Mouse (Mus musculus) brain, adult 10 weeks (tissue): ENCODE measurements around the gene Sh3glb1. TPM values are rescaled to one million over a fixed set of nuclear protein-coding genes. Genes with fewer than 3 reads are reported as not detected.

Source experiments
- polyA plus RNA-seq: library from polyadenylated mRNA; stranded (reverse); fragments of 350-450 nt; fragmentation: Illumina TruSeq; extraction: RNeasy Lipid Tissue Mini Kit (QIAGEN cat#74804); gene quantifications from one replicate; pipeline ENCODE4 v1.2.3, GENCODE M21; 2015; ENCODE audit warnings: low read depth, low replicate concordance

The Sh3glb1 gene
- 54.3 TPM for polyA plus RNA-seq

GRCm38 (mm10) chr3:144719901-144720747 lies at the start of gene Sh3glb1:
Gene Sh3glb1 (minus strand): TSS chr3:144720335.

DNA sequence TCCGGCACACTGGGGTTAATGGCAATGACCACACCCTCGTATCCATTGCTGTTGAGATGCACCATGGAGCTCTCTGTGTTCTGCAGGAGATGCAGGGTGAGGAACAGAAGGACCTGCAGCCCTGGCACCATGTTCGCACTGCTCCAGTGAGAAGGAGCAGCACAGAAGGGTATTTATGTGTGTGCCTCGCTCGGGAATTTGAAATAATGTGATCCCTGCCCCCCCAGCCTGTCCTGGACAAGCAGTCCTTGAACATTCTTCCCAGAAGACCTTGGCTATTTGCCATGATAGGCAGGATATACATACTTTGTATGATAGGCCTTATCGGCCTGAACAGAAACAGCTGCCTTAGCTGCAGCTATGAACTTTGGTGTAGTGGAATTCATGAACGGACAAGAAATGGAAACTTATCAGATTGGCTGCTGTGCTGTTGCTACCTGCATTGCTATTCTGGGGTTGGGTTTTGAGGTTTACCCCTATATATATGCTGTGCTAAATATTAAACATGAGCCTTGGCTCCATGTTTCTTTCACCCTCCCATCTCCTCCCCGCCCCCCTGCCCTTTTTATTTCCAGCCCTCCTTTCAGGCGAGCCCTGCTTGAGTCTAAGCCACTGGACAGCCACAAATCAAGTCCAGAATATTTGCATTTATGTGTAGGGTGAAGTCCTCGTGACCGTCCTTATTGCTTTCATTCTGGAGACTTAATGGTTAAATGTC lies 40.6 kb upstream of the Sh3glb1 start, which contains the start of gene Clca3a1:
Gene Clca3a1, minus strand, starts transcription at position 386 of the 718 bp plus-strand sequence.

Other genes with a start within 250 kb of the Sh3glb1 start
- 26.8 TPM for gene Hs2st1, start 150.2 kb downstream of the Sh3glb1 start, polyA plus RNA-seq
- gene Selenof, start 150.0 kb downstream of the Sh3glb1 start, polyA plus RNA-seq = 441 TPM
- gene Clca3a1, start 40.6 kb upstream of the Sh3glb1 start, polyA plus RNA-seq = 0.24 TPM
- not detected for gene Clca3a2, start 99.2 kb upstream of the Sh3glb1 start, polyA plus RNA-seq
- gene Clca3b, start 129.0 kb upstream of the Sh3glb1 start, polyA plus RNA-seq = not detected
- gene Clca4b, start 212.2 kb upstream of the Sh3glb1 start, polyA plus RNA-seq = not detected